Mouse (Mus musculus): Measurements from ENCODE around the gene Pls3.
"Not testable (repeated sequence)": the region's sequence is repeated elsewhere in the genome, so short reads cannot be mapped to it uniquely, and the experiment has no call there.

Pls3 gene

DNA sequence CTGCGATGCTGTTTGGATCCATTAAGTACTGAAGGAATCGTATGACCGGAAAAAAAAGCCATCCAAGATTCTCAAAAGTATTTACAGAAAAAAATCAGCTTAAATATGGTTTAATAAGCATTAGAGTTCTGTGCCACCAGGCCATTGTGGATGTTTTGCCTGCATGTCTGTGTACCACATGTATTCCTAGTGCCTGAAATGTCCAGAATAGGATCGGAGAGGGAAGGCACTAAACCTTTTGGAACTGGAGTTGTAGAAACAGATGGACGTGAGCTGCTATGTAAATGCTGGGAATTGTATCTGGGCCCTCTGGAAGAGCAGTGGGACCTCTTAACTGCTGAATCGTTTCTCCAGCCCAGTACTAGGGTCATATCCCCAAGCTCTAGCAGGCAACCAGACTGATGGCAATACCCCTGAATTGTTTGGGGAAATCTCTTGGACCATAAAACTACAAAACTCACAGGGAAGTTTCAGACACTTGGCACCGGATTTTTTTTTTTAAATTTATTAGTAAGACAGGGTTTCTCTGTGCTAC, 110.1 kb downstream of the Pls3 start:
- DNase-seq, result no peak

- peak; percentile 50 for DNase-seq
Measured at GRCm38 (mm10) chrX:75764135-75764793, 110.7 kb downstream of the Pls3 start.

GRCm38 (mm10) chrX:75759461-75759860, 115.5 kb downstream of the Pls3 start:
- peak; percentile 30 for DNase-seq

- peak; percentile 85 for DNase-seq
Measured at GRCm38 (mm10) chrX:75759036-75759435, 115.9 kb downstream of the Pls3 start.

GRCm38 (mm10) chrX:75757966-75758365, 117.0 kb downstream of the Pls3 start:
- DNase-seq, result peak; percentile 90

DNA sequence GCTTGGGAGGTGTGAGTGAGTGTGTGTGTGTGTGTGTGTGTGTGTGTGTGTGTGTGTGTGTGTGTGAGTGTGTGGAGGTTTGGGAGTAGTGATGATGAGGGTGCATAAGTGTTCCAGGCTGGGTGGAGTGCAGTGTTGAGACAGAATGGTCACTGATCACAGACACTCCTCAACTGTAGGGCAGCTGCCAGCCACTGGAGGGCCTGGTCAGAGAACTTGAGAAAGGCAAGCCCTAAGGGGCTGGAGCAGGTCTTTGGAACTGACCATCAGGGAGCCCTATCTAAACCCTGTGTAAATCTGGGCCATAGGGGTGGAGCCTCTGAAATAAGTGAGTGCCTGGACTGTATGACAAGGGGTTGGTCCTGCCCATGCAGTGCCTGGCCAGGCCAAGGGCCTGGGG, 120.5 kb downstream of the Pls3 start:
- DNase-seq, result not testable (repeated sequence)

- DNase-seq, result peak; percentile 61
Measured at GRCm38 (mm10) chrX:75750126-75750725, 124.8 kb downstream of the Pls3 start.

GRCm38 (mm10) chrX:75749312-75749711, 125.7 kb downstream of the Pls3 start:
- DNase-seq, result peak; percentile 79

GRCm38 (mm10) chrX:75744466-75744865, 130.5 kb downstream of the Pls3 start:
- peak; percentile 81 for DNase-seq

DNA sequence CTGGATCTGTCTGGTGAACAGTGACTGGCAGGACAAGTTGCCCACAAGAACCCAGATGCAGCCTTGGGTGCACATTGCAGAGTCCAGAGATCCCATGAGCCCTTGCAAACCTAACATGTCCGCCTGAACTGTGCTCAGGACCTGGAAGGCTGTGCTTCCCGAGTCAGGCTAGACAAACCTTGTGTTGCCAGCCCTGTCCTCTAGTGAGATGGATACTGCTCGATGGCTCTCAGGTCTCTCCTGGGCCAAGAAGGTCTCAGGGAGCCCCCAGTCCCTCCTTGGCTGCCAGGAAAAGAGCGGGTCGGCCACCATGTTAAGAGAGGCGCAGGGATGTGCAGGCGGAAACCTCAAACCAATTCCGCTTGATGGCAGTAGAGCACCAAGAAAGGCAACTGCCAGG, 135.5 kb downstream of the Pls3 start:
- not testable (repeated sequence) for DNase-seq
